11 mouse cellular contexts compared by ENCODE assay signal in the genomic region with DNA sequence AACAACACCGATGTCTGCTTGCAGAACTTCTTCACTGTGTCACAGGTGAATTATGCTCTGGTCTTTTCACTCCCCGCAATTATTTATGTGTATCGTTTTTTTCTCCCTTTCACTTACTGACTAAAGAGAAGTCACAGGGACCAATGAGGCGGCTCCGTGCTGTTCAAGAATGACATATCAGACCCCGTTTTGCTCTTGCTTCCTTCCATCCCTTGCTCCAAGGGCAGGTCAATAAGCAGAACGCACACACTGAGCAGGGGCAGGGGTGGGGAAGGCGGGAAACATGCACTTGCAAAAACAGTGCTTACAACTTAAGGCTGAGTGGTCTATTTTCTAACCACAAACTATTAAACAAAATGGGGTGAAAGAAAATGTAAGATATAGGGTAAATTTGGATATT.
DNase-seq lines count a peak whose midpoint lies in the region; ATAC-seq lines count a peak whose summit lies in the region.
"Had no signal": no experiment of that assay in that cellular context is flagged by ENCODE, and none has a peak within 500 bp of the region (broad histone marks: within the 10 kb centered on the region; RNA-seq: fewer than 3 reads in every experiment).

No protein-coding gene starts in this region.

- DNase-seq in adrenal gland, postnatal 10 days = peak; percentile 9
- no peak for DNase-seq in adrenal gland, postnatal 25 days
- DNase-seq in CD4-positive, CD25-positive, alpha-beta regulatory T cell, adult 2 months (ENCODE audit: low read depth, low spot score) = peak; percentile 45
- peak; percentile 12 for DNase-seq in liver
- no peak for DNase-seq in cerebellum, adult 11 months
- no peak for DNase-seq in layer of hippocampus, adult 9-11 months
- DNase-seq in gastrocnemius, adult 8-10 months (ENCODE audit: low spot score in 2 of 2) = no peak
- DNase-seq: gastrocnemius, postnatal 10 days; heart, postnatal 36 days; kidney, adult 8-10 months had no signal

- ATAC-seq in monocyte, adult 5-6 weeks (replicated peaks; ENCODE audit: insufficient number of reproducible peaks, low FRiP score, low TSS enrichment, poor library complexity, severe bottlenecking) = peak; percentile 62

Comparison
In these comparisons a context has a peak if more than half of its experiments do, and no peak if none do; other contexts are left out.
1. DNase-seq: peak in adrenal gland, postnatal 10 days (single experiment), CD4-positive, CD25-positive, alpha-beta regulatory T cell, adult 2 months (single experiment) and liver (single experiment); none in adrenal gland, postnatal 25 days (single experiment), cerebellum, adult 11 months (single experiment), layer of hippocampus, adult 9-11 months (single experiment) and gastrocnemius, adult 8-10 months (0 of 2).